Mouse (Mus musculus): ENCODE data around the gene Crmp1. TPM values are rescaled to one million over a fixed set of nuclear protein-coding genes. Genes with fewer than 3 reads are reported as not detected.

Gene Crmp1
- polyA plus RNA-seq, 1 experiment = 194 TPM

- Histone ChIP-seq H3K4me1 (ENCODE audit: control insufficient read depth, insufficient read depth, low read length) (peaks cover 2% of the 10 kb centered on the region; the same call in 1 of the 2 replicates), H3K4me3 (ENCODE audit: insufficient read depth, low read length) (no peak overlapping the region)
- TF ChIP-seq POLR2A (IDR thresholded peaks at IDR 0.05; ENCODE audit: extremely low read depth, insufficient read depth, low read length) (no peak), CTCF (IDR thresholded peaks at IDR 0.05; ENCODE audit: extremely low read depth, insufficient read depth, low read length) (no peak)
Measured at GRCm38 (mm10) chr5:37212938-37213708, 28.6 kb upstream of the Crmp1 start.

DNA sequence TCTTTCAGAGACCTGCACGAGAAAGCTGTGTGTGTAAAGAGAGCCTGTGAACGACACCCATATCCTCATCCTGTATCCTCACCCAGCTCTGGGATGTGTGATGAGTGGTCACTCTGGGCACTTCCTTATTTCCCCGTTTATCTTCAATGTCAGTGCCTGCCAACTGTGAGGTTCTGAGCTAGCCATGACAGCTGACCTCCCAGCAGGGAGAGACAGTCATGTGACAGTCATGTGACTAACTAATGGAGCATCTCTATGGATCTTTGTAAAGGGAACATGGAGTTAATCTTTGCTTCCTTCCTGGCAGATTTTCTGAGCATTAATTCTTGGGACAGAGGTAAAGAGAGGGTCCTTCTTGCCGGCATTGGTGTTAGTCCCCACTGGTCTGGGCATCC, 28.0 kb upstream of the Crmp1 start:
- Histone ChIP-seq H3K27ac (ENCODE audit: insufficient read depth, low read length) (no peak overlapping the region), H3K4me1 (ENCODE audit: control insufficient read depth, insufficient read depth, low read length) (peaks cover 2% of the 10 kb centered on the region; the same call in 1 of the 2 replicates), H3K4me3 (ENCODE audit: insufficient read depth, low read length) (no peak overlapping the region)
- TF ChIP-seq POLR2A (IDR thresholded peaks at IDR 0.05; ENCODE audit: extremely low read depth, insufficient read depth, low read length) = no peak
- no peak for TF ChIP-seq CTCF (IDR thresholded peaks at IDR 0.05; ENCODE audit: extremely low read depth, insufficient read depth, low read length)

More at GRCm38 (mm10) chr5:37212938-37213708, 28.6 kb upstream of the Crmp1 start:
- H3K27ac ChIP-seq (ENCODE audit: insufficient read depth, low read length) = no peak overlapping the region

DNA sequence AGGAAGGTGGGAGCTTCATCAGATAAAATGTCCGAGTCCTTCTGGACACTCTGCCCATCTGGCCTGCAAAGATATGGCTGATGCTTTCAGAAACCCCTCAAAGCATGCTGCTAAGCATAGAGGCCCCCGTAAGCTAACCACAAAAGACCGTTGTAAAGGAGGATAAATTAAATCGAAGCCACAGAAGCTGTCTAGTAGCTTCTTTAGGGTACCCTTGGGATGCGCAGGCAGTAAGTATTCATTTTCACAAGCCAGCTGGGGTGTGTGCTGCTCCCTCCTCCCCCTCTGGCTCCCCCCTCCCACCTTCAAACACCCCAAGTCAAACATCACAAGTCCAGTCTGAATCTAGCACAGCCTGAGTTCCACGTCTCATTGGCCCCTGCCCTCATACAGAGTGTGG, 27.1 kb upstream of the Crmp1 start:
- peaks cover 6% of the 10 kb centered on the region for H3K4me1 ChIP-seq (ENCODE audit: control insufficient read depth, insufficient read depth, low read length)
- TF ChIP-seq POLR2A (IDR thresholded peaks at IDR 0.05; ENCODE audit: extremely low read depth, insufficient read depth, low read length) = no peak
- TF ChIP-seq CTCF (IDR thresholded peaks at IDR 0.05; ENCODE audit: extremely low read depth, insufficient read depth, low read length) = no peak
- no peak overlapping the region for H3K27ac ChIP-seq (ENCODE audit: insufficient read depth, low read length)
- no peak overlapping the region for H3K4me3 ChIP-seq (ENCODE audit: insufficient read depth, low read length)

- TF ChIP-seq POLR2A (IDR thresholded peaks at IDR 0.05; ENCODE audit: extremely low read depth, insufficient read depth, low read length) (no peak), CTCF (IDR thresholded peaks at IDR 0.05; ENCODE audit: extremely low read depth, insufficient read depth, low read length) (no peak)
- Histone ChIP-seq H3K4me1 (ENCODE audit: control insufficient read depth, insufficient read depth, low read length) (peaks cover 6% of the 10 kb centered on the region), H3K4me3 (ENCODE audit: insufficient read depth, low read length) (no peak overlapping the region)
Measured at GRCm38 (mm10) chr5:37215276-37215675, 26.5 kb upstream of the Crmp1 start.

GRCm38 (mm10) chr5:37219615-37220014, 22.1 kb upstream of the Crmp1 start:
- Histone ChIP-seq H3K4me3 (ENCODE audit: insufficient read depth, low read length) (no peak overlapping the region), H3K4me1 (ENCODE audit: control insufficient read depth, insufficient read depth, low read length) (peaks cover 11% of the 10 kb centered on the region), H3K27ac (ENCODE audit: insufficient read depth, low read length) (no peak overlapping the region)
- TF ChIP-seq POLR2A (IDR thresholded peaks at IDR 0.05; ENCODE audit: extremely low read depth, insufficient read depth, low read length) (no peak), CTCF (IDR thresholded peaks at IDR 0.05; ENCODE audit: extremely low read depth, insufficient read depth, low read length) (no peak)

More at GRCm38 (mm10) chr5:37215276-37215675, 26.5 kb upstream of the Crmp1 start:
- no peak overlapping the region for H3K27ac ChIP-seq (ENCODE audit: insufficient read depth, low read length)

DNA sequence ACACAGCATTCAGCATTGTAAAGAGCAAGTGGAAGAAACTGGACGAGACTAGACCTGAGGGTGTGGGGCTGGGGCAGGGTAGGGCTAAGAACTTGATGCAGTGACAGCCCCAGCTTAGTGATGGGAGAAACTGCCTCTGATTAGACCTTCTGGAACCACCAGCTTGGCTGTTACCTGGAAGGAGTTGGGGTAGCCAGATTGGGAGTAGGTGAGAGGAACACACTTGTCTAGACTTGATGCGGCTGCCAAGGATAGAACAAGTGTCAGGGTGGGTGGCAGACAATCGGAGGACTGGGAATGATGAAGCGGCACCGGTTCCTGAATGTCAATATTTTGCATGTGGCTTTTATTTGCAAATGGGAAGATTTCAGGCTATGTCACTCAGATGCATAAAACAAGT, 21.2 kb upstream of the Crmp1 start:
- H3K4me3 ChIP-seq (ENCODE audit: insufficient read depth, low read length) = no peak overlapping the region
- H3K27ac ChIP-seq (ENCODE audit: insufficient read depth, low read length) = no peak overlapping the region
- TF ChIP-seq CTCF (IDR thresholded peaks at IDR 0.05; ENCODE audit: extremely low read depth, insufficient read depth, low read length) = no peak
- peaks cover 12% of the 10 kb centered on the region for H3K4me1 ChIP-seq (ENCODE audit: control insufficient read depth, insufficient read depth, low read length)

- H3K27ac ChIP-seq (ENCODE audit: insufficient read depth, low read length) = no peak overlapping the region
- no peak overlapping the region for H3K4me3 ChIP-seq (ENCODE audit: insufficient read depth, low read length)
- no peak for TF ChIP-seq POLR2A (IDR thresholded peaks at IDR 0.05; ENCODE audit: extremely low read depth, insufficient read depth, low read length)
- TF ChIP-seq CTCF (IDR thresholded peaks at IDR 0.05; ENCODE audit: extremely low read depth, insufficient read depth, low read length) = no peak
- H3K4me1 ChIP-seq (ENCODE audit: control insufficient read depth, insufficient read depth, low read length) = peaks cover 14% of the 10 kb centered on the region
Measured at GRCm38 (mm10) chr5:37221563-37221962, 20.2 kb upstream of the Crmp1 start.

GRCm38 (mm10) chr5:37222316-37222715, 19.4 kb upstream of the Crmp1 start:
- H3K4me1 ChIP-seq (ENCODE audit: control insufficient read depth, insufficient read depth, low read length) = peaks cover 18% of the 10 kb centered on the region

GRCm38 (mm10) chr5:37225708-37226107, 16.0 kb upstream of the Crmp1 start:
- Histone ChIP-seq H3K4me1 (ENCODE audit: control insufficient read depth, insufficient read depth, low read length) (peaks cover 19% of the 10 kb centered on the region), H3K4me3 (ENCODE audit: insufficient read depth, low read length) (no peak overlapping the region), H3K27ac (ENCODE audit: insufficient read depth, low read length) (no peak overlapping the region)
- TF ChIP-seq POLR2A (IDR thresholded peaks at IDR 0.05; ENCODE audit: extremely low read depth, insufficient read depth, low read length) = no peak
- TF ChIP-seq CTCF (IDR thresholded peaks at IDR 0.05; ENCODE audit: extremely low read depth, insufficient read depth, low read length) = no peak

More at GRCm38 (mm10) chr5:37222316-37222715, 19.4 kb upstream of the Crmp1 start:
- Histone ChIP-seq H3K27ac (ENCODE audit: insufficient read depth, low read length) (no peak overlapping the region), H3K4me3 (ENCODE audit: insufficient read depth, low read length) (no peak overlapping the region)
- TF ChIP-seq CTCF (IDR thresholded peaks at IDR 0.05; ENCODE audit: extremely low read depth, insufficient read depth, low read length) (no peak), POLR2A (IDR thresholded peaks at IDR 0.05; ENCODE audit: extremely low read depth, insufficient read depth, low read length) (no peak)
